Mouse (Mus musculus) small intestine, adult 2 months (tissue): ENCODE measurements around the gene Arrb1.

Experiments used
- CTCF ChIP-seq: fragments of 200-500 bp; IDR thresholded peaks from 2 replicates; pipeline ENCODE4 v1.5.1; 2012; ENCODE audit warnings: low read depth, mild to moderate bottlenecking, control low read depth, inconsistent platforms, low read length, moderate library complexity, mixed read lengths; ENCODE audit not compliant: insufficient replicate concordance, insufficient read length; ENCODE audit errors: extremely low read depth
- POLR2A ChIP-seq: fragments of 200-500 bp; IDR thresholded peaks from 2 replicates; pipeline ENCODE4 v1.6.1; 2012; ENCODE audit warnings: low read depth, mild to moderate bottlenecking, control low read depth, inconsistent platforms, low read length, moderate library complexity

DNA sequence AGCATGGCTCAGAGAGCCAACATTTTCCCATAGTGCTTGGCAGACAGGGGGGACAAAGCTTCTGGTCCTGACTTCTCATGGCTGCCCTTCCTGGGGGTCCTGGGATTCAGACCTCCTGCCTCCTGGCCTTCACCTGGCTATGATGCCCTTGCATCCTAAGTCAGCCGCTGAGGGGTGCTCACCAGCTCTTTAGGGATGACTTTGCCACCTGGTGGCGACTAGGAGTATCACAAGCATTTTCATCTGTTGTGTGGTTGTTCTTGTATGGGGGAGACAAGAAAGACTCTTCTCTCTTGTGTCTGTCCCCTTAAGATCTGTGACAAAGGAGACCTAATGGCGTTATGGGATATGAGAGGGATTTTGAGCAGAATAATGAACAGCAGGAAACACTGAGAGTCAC lies 54.8 kb downstream of the Arrb1 start:
- TF ChIP-seq CTCF (peak; percentile 79; the same call in 1 of the 2 replicates), POLR2A (no peak)
